Mouse (Mus musculus): ENCODE measurements at regions not wholly inside any gene's neighbourhood (a gene's known extent, or its start where the extent isn't known, plus 50 kb on each side); places are given as distances from the start of the nearest gene placed in this dataset.

DNA sequence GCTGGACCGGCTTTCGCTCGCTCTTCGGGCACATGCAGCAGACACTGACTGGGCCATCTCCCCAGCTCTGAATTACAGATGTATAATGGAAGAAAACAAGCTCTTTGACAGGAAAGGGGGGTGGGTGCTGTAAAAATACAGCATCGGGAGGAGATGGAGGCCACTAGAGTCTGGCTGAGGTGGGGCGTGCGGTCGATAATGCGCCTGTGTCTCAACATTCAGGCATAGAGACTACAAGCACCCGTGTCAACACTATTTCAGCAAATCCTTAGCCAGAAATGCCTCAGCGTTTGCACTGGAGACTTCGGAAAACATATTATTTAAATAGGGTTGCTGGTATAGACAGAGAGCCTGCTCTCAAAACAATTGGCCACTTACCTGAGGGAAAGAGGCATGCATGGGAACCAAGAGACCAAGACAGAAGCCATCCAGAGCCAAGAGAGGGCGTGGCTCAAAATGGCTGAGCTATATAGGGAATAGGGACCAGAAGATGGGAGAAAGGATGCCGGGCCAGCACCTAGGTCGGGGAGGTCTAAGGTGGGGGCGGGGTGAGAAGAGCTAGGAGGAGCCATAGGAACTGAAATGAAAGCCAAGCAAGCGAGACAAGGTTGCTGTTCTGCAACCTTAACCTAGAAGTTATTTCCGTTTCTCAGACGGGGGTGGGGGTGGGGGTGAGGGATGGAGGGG lies 96.7 kb upstream of the Fam174b start:
- DNase-seq = no peak
- intact Hi-C loops (cut with DNase I) = no loop called here

DNA sequence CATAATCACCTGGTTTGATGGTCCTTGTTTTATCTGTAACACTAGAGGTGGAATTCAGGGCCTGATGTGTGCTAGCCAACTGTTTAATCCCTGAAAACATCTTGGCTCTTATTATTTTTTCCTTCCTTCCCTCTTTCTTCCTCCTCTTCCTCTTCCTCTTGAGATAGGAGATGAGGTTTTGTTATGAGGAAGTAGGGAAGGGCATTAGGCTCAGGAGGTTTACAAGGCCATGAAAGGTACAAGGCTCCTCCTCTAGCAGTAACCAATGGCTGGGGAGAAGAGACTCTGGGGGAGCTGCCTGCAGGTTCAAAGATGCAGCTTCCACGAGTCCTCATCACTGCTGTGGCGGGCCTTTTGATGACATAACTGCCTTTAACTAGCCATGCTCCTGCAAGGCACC lies 98.6 kb upstream of the Chd2 start:
- intact Hi-C loops (cut with DNase I) = no loop called here
- DNase-seq = no peak

DNA sequence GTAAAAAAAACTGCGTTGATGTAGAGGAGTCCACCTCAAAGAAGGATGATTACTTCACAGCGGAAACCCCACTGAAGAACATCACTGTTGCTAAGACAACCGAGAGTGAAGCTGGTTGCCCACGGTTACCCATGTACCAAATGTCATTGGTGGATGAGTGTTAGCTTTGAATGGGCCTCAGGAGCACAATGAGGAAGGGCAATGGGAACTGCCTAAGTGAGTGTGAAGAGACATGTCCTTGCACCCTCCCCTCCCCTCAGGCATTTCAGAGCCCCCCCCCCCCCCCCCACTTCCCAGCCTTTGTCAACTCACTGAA lies 96.1 kb upstream of the Chd2 start:
- intact Hi-C loops (cut with DNase I) = no loop called here
- no peak for DNase-seq

DNA sequence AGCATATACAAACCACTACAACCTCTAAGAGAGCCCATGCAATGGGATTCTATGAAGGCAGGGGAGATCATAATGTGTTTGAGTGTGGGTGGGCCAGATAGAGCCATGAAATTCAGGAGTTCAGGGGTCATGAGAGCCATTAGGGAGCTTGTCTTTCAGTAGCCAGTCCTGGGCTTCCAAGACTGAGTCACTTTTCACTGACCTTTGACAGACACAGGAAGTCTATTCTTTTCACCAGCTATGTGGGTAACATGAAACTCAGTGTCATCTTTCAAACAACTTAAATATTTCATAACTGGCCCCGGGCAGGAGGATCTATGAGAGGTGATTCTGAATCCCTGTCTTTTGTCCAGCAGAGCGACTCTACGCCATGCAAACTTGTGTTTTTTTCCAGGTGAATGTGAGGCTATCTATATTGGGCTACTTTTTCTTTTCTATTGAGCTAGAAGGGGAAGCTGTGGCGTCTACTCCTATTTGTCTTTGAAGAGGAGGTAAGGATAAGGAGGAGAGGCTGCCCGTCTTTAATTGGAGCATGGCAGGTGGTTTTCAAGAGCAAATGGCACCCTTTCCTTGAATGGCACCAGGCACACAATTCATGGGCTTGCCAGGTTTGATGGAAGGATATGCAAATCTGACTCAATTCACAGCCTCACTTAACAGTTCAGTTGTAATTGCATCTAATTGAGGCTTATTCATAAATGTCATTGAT lies 95.6 kb upstream of the Chd2 start:
- DNase-seq = no peak
- intact Hi-C loops (cut with DNase I) = no loop called here

DNA sequence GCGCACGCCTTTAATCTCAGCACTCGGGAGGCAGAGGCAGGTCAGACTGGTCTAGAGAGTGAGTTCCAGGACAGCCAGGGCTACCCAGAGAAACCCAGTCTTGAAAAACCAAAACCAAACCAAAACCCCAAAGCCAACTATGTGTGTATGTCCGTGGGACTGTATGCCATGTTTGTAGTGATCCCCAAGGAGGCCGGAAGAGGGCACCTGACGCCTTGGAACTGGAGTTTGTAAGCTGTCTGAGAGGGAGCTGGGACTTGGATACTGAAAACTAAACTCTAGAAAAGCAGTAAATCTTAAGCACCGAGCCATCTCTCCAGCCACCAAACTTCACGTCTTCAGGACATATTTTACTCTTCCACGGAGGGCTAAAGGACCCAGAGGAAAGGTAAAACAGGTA lies 93.8 kb upstream of the Chd2 start:
- intact Hi-C loops (cut with DNase I) = no loop called here
- DNase-seq = no peak

DNA sequence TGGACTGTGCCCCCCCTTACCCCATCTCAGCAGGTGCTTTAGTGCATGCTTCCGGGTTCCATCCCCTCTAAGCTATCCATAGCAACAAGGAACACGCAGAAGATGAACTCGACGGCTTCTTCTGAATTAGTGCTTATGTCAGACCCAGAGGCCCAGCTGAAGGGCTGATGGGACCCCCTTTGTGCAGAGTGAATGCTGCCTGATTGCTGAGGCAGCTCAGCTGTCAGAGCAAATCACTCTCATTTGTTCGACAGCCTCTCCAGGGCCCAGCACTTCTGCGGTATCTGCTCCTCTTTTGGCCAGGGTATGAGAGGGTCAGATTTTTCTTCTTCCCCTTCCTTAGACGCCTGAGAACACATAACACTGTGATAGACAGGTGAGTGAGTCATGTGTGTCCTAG lies 89.2 kb upstream of the Chd2 start:
- intact Hi-C loops (cut with DNase I) = loop anchor here (5.0 kb wide), 2 partner anchors 173 to 1233 kb away; no protein-coding TSS in a partner anchor
- DNase-seq = no peak

DNA sequence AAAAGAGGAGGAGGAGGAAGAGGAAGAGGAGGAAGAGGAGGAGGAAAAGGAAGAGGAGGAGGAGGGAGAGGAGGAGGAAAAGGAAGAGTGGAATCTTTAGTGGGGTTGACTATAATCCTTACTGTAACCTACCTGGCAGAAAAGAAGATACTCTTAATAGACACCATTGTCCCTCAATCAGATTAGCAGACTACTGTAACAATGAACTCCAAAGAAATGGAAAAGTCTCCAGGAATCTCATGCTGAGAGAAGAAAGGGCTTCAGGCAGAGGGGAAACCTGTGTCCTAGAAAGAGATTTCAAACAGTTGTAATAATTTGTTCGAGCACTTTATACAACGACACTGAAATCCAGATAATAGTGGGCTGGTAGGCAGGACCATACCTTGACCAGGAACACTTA lies 87.6 kb upstream of the Chd2 start:
- no peak for DNase-seq
- intact Hi-C loops (cut with DNase I) = loop anchor here (1.0 to 10.0 kb wide), 3 partner anchors 105 to 504 kb away; no protein-coding TSS in a partner anchor

DNA sequence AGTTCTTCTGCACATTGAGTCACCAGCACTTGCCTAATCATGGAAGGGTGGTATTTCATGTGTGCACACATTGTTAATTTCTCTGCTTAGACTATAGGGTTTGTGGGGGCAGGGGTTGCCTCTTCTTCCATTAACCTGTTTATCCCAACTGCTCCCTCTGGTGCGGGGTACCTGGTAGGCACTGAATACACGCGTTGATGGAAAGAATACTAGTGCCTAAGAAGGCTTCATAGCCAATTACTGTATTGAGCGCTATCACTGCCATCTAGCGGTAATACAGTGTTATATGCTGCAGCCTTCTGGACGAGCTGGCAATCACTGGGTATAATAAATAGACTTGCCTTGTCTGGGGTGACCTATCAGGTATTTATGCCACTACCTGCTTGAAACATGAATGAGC lies 86.4 kb upstream of the Chd2 start:
- intact Hi-C loops (cut with DNase I) = loop anchor here (5.0 to 10.0 kb wide), 2 partner anchors 191 to 503 kb away; no protein-coding TSS in a partner anchor
- peak; percentile 83 to 86 for DNase-seq

DNA sequence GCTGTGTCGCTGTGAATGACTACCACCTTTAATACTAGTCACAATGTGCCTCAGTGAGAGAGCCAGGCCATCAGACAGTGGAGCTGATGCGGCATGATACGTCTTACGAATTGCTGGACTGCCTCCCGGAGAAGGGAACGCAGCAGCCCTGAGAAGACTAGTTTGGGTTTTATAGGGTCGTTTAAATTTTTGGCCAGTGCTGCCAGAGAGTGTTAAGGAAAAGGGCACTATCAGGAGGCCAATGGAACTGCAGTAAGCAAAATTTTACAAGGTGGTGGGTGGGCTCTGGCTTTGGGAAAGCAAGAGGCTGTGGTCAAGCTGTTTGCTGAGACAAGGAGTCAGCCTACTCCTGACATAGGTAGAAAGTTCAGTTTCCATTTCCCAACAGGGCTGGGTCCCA lies 84.7 kb upstream of the Chd2 start:
- DNase-seq = no peak
- intact Hi-C loops (cut with DNase I) = loop anchor here (5.0 to 10.0 kb wide), 2 partner anchors 189 to 501 kb away; no protein-coding TSS in a partner anchor

DNA sequence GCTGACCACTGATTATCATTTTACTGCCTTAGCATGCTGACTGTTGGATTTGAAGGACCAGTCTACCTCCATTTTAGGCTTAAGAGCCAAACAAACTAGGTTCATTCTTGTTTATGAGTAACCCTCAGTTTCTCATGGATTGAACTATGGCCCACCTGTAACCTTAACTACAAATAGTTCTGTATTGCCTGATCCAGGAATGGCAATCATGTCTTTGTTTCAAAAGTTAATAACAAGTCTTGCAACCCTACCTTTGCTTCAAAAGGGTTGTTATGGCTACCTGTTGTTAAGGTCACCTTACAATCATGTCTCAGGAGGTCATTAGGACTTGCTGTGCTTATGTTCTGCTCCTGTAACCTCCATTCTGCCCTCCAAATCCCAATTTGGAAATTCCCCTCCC lies 84.0 kb upstream of the Chd2 start:
- DNase-seq = no peak
- intact Hi-C loops (cut with DNase I) = loop anchor here (5.0 to 10.0 kb wide), 2 partner anchors 188 to 501 kb away; no protein-coding TSS in a partner anchor

DNA sequence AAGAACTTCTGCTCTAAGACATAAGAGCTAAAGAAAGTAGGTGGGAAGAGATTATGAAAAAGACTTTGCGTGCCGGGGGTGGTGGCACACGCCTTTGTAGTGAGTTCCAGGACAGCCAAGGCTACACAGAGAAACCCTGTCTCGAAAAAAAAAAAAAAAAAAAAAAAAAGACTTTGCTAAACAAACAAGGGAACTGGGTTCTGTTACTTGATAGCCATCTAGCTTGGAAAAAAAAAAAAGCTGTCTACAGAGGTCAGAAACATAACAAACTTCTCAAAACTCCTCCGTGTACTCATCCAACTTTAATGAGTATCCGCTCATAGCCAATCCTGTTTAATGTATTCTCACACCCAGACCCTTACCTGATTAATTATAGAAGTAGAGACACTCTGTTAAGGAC lies 83.4 kb upstream of the Chd2 start:
- intact Hi-C loops (cut with DNase I) = loop anchor here (5.0 to 10.0 kb wide), 2 partner anchors 188 to 500 kb away; no protein-coding TSS in a partner anchor
- no peak for DNase-seq

DNA sequence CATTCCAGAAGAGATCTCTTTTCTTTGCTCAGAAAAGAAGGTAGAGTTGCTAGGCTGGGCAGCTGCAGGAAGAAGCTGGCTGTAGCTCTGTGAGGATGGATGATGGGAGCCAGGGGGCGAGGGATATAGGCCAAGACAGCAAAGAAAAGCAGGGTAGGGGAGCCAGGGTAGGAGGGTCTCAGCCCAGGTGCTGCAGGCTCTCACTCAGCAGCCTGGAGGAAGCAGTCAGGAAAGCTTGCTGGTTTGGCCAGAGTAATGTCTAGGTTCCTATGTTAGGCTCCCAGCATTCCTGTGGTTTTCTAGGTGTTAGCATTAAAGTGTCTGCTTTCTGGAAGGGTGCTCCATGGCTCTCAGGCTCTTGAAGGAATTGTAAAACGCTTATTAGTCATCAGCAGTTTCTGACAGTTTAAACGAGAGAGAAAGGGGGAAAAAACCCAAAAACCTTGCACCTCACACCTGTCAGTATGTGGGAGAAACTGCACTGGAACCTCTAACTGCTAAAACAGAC lies 82.5 kb upstream of the Chd2 start:
- DNase-seq = no peak
- intact Hi-C loops (cut with DNase I) = loop anchor here (10.0 kb wide), 1 partner anchor 499 kb away; no protein-coding TSS in a partner anchor

DNA sequence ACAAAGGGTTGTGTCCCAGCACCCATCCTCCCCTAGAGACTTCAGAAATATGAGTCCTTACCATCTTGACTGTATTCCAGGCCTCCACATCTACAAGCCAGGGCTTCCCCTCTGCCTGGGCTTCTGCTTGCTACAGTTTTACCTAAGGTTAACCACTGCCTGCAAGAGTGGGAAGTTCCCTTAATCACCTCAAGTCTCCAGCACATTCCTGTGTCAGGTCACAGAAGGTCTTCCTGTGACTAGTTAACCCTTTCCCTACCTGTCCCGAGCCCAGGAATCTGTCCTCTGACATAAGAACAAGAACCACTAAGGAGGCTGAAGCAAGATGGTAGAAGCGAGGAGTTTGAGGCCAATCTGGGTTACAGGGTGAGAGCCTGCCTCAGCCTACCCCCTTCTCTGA lies 80.8 kb upstream of the Chd2 start:
- intact Hi-C loops (cut with DNase I) = loop anchor here (10.0 kb wide), 1 partner anchor 498 kb away; no protein-coding TSS in a partner anchor
- no peak for DNase-seq

DNA sequence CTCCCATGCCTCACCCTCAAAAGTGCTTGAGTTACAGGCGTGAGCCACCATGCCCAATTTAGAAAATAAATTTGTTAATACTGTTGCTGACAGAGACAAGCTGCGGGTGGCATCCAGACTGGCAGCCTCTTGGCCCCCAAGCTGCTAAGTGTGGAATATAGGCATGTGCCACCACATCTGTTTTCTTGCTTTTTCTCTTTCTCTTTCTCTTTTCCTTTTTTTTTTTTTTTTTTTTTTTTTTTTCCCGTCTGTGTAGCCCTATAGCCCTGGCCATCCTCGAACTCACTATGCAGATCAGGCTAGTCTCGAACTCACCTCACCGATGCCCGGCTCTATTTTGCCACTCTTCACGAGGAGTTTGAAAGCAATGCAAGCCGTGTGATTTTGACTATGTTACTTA lies 78.7 kb upstream of the Chd2 start:
- intact Hi-C loops (cut with DNase I) = loop anchor here (10.0 kb wide), 1 partner anchor 496 kb away; no protein-coding TSS in a partner anchor
- DNase-seq = no peak

DNA sequence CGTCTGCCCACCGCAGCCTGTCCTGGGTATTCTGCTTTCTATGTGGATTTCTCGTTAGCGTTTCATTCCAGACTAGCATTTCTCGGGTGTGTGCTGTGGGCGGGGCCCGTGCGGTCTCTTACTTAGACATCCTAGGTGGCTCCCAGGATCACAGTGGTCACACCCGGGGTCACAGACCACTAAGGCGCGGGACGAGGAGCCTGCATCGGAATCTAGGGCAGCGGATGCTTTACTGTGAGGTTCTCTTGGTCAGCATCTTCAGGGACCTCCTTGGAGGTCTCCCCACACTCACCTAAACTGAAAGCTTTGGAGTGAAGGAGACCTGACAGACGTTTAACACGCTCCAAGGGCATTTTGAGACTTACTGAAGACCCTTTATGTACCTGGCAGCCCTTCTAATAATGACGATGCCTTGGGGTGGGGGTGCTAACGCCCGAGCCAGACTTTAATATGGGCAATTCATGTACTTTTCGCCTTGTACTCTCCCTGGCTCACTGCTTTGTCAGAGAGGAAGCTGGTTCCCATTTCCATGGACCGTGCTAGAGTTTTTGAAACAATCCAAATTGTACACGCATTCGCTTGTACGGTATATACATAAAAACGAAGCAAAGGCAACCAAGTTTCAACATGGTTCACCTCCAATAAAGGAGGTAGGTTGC lies 77.3 kb upstream of the Chd2 start:
- intact Hi-C loops (cut with DNase I) = loop anchor here (1.0 kb wide), 3 partner anchors 61 to 95 kb away; no protein-coding TSS in a partner anchor
- peak in 1 of 2 experiments; percentile 53 for DNase-seq

DNA sequence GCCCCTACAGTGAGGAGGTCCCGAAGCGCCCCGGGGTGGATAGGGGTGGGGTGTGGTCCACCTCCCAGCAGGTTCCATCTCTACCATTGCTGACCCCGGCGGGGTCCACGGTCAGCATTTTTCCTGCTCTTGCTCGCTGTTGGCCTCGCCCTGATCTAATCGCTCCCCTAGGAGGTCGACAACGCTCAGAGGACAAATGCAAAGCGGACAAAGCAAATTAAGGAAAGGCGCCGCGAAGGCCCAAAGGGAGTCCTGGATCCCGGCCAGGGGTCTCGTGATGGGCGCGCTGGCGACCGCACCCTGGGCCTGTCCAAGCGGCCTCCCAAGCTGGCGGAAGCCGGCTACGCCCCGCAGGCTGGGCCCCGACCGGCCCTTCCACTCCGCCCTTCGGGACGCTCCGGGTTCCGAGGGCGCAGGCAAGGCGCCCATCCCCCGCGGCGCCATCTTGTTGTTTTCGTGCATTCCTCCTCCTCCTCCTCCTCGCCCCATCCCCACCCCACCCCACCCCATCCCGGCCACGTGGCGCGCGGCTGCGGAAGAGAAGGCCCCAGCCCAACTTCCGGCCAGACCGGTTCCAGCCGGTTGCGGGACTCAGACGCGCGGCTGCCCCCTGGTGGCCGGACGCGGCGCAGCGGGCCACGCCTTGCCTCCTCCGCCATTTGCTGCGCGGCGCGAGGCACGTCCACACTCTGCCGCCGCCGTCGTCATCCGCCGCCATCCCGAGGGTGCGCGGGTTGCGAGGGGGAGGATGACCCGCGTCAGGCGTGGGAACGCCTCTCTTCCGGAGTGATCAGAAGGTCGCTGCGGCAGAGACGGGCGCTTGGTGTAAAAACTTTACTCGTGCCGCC lies 76.5 kb upstream of the Chd2 start:
- intact Hi-C loops (cut with DNase I) = loop anchor here (1.0 kb wide), 3 partner anchors 60 to 94 kb away; no protein-coding TSS in a partner anchor
- peak; percentile 99 for DNase-seq

DNA sequence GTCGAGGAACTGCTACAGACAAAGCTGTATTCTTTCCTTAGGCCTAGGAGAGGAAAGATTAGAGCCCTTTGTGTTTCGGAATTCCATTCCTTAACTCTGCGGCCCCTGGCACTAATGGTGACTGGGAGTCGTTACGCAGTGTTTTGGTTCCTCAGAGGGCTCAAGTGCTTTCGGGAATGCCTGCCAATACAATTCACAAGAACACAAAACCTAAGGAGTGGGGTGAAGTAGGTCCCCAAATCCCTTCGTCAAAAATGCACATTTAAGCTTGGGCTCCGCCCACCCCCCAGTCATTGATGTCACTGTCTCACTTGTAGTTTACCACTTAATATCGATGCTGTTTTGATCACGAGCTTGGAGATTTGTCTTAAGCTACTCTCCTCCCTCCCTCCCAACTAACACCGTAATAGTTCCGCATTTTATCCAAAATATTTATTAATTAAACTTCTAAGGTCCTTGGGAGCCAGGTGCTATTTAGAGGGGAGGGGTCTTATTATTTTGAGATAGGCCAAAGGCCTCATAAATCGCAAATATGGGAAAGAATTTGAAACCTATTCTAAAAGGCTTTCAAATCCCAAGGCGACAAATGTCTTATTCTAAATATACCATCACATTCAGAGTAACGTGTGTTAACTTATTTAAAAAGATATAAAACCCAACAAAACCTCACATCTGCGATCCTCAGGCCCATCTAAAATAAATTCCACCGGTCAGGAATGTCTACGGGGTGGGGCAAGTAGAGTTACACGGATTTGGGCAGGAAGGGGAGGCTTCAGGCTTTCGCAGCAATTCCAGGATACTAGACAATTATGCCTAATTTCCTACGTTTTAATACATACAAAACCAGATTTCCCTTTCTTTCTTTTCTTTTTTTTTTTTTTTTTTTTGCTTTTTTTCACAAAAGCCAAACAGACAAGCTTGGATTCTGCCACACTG lies 75.6 kb upstream of the Chd2 start:
- intact Hi-C loops (cut with DNase I) = loop anchor here (1.0 kb wide), 2 partner anchors 10 to 22 kb away; no protein-coding TSS in a partner anchor

DNA sequence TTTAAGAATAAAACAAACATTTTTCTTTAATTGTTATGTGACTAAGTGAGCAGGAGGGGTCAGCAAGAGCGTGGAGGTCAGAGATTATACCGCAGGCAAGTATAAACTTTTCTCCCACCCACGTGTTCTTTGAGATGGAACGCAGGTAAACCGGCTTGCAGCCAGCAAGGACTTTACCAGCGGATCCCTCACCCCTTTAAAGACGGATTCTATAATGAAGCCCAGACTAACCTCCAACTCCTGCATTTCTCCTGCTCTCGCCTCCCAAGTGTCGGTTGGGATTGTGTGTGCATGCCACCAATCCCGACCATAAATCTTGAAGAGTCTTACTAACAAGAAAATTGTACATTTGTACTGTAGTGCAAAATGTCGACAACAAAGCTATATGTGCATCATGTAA lies 74.4 kb upstream of the Chd2 start:
- intact Hi-C loops (cut with DNase I) = loop anchor here (1.0 kb wide), 2 partner anchors 9 to 21 kb away; no protein-coding TSS in a partner anchor
- DNase-seq = peak in 1 of 2 experiments; percentile 43

More for the DNA sequence above, 75.6 kb upstream of the Chd2 start:
- peak; percentile 77 to 78 for DNase-seq

Data from heart, postnatal 10 days (tissue).